Mouse (Mus musculus): ENCODE data around the gene Ergic3.

- TF ChIP-seq POLR2A (IDR thresholded peaks at IDR 0.05; ENCODE audit: borderline replicate concordance, extremely low read depth, insufficient read depth, insufficient read length, poor library complexity, severe bottlenecking) = no peak
- TF ChIP-seq CTCF (IDR thresholded peaks at IDR 0.05; ENCODE audit: borderline replicate concordance, extremely low read depth, insufficient read depth, insufficient read length) = no peak
Observed at GRCm38 (mm10) chr2:155989085-155989484, 18.8 kb upstream of the Ergic3 start.

Measured in brain, embryonic 14.5 days (tissue).